Mouse (Mus musculus) myocyte (in vitro differentiated cells): ENCODE measurements at regions not wholly inside any gene's neighbourhood (a gene's known extent, or its start where the extent isn't known, plus 50 kb on each side); places are given as distances from the start of the nearest gene placed in this dataset.

Experiments used
- H3K27me3 ChIP-seq: one replicate; pipeline ENCODE4 v1.6.1; 2011; ENCODE audit not compliant: control insufficient read depth, insufficient read depth, insufficient read length
- H3K36me3 ChIP-seq: one replicate; pipeline ENCODE4 v1.6.1; 2011; ENCODE audit not compliant: control insufficient read depth, insufficient read depth
- H3K4me2 ChIP-seq: one replicate; pipeline ENCODE4 v1.6.1; 2011; ENCODE audit warnings: low read depth, control low read depth
- H3K4me3 ChIP-seq: one replicate; pipeline ENCODE4 v1.5.1; 2011; ENCODE audit warnings: mild to moderate bottlenecking, control low read depth, moderate library complexity
- H3K79me2 ChIP-seq: one replicate; pipeline ENCODE4 v1.6.1; 2011; ENCODE audit not compliant: control insufficient read depth, insufficient read depth
- H3ac ChIP-seq: one replicate; pipeline ENCODE4 v1.6.1; 2011; ENCODE audit not compliant: control insufficient read depth, insufficient read length
- CEBPB ChIP-seq: IDR thresholded peaks from 2 replicates; pipeline ENCODE4 v1.6.1; 2011; ENCODE audit warnings: mild to moderate bottlenecking, moderate library complexity; ENCODE audit not compliant: poor library complexity, insufficient read depth, severe bottlenecking
- E2F4 ChIP-seq: IDR thresholded peaks from one replicate; pipeline ENCODE4 v1.6.1; 2011; ENCODE audit warnings: mild to moderate bottlenecking, control low read depth, moderate library complexity; ENCODE audit not compliant: insufficient read depth
- MAX ChIP-seq: IDR thresholded peaks from one replicate; pipeline ENCODE4 v1.6.1; 2011; ENCODE audit warnings: low read depth, mild to moderate bottlenecking, control low read depth
- MYOD1 ChIP-seq, 3 experiments: IDR thresholded peaks; one replicate each; pipeline ENCODE4 v1.6.1; 2011; ENCODE audit warnings: control low read depth in 2 of 3, low read depth in 2 of 3, mild to moderate bottlenecking in 2 of 3, moderate library complexity in 1 of 3; ENCODE audit not compliant: insufficient read length in 2 of 3, control insufficient read depth in 1 of 3
- MYOG ChIP-seq, 3 experiments: IDR thresholded peaks; one replicate each; pipeline ENCODE4 v1.6.1; 2011; ENCODE audit warnings: control low read depth in 2 of 3, low read depth in 2 of 3, mild to moderate bottlenecking in 2 of 3; ENCODE audit not compliant: insufficient read length in 2 of 3, control insufficient read depth in 1 of 3, insufficient read depth in 1 of 3
- POLR2A ChIP-seq: IDR thresholded peaks from one replicate; pipeline ENCODE4 v1.6.1; 2011; ENCODE audit warnings: low read depth, mild to moderate bottlenecking, control low read depth, moderate library complexity; ENCODE audit not compliant: insufficient read length
- POLR2AphosphoS2 ChIP-seq: IDR thresholded peaks from one replicate; pipeline ENCODE4 v1.6.1; 2011; ENCODE audit warnings: low read depth, control low read depth; ENCODE audit not compliant: insufficient read length
- REST ChIP-seq: IDR thresholded peaks from one replicate; pipeline ENCODE4 v1.6.1; 2011; ENCODE audit warnings: mild to moderate bottlenecking, control low read depth, moderate library complexity; ENCODE audit not compliant: insufficient read depth, insufficient read length
- SRF ChIP-seq: IDR thresholded peaks from one replicate; pipeline ENCODE4 v1.6.1; 2011; ENCODE audit warnings: low read depth; ENCODE audit not compliant: control insufficient read depth, insufficient read length
- TCF12 ChIP-seq: IDR thresholded peaks from one replicate; pipeline ENCODE4 v1.6.1; 2011; ENCODE audit warnings: mild to moderate bottlenecking, control low read depth; ENCODE audit not compliant: poor library complexity, insufficient read depth, severe bottlenecking
- TCF3 ChIP-seq: IDR thresholded peaks from one replicate; pipeline ENCODE4 v1.6.1; 2011; ENCODE audit warnings: low read depth, control low read depth; ENCODE audit not compliant: insufficient read length
- USF1 ChIP-seq: IDR thresholded peaks from one replicate; pipeline ENCODE4 v1.6.1; 2011; ENCODE audit warnings: low read depth, mild to moderate bottlenecking, control low read depth, moderate library complexity

- Histone ChIP-seq H3ac (no peak overlapping the region), H3K36me3 (no peaks in the 10 kb centered on the region), H3K4me3 (no peak overlapping the region), H3K79me2 (no peaks in the 10 kb centered on the region), H3K27me3 (no peaks in the 10 kb centered on the region), H3K4me2 (no peak overlapping the region)
- TF ChIP-seq USF1 (no peak), TCF12 (no peak)
Observed at GRCm38 (mm10) chr4:140324971-140325676, 78.5 kb upstream of the Igsf21 start.

GRCm38 (mm10) chr4:140320120-140320921 is 73.7 kb upstream of the Igsf21 start:
- H3K79me2 ChIP-seq: no peaks in the 10 kb centered on the region
- H3K36me3 ChIP-seq: no peaks in the 10 kb centered on the region
- no peak overlapping the region for H3ac ChIP-seq
- no peak overlapping the region for H3K4me3 ChIP-seq
- no peak overlapping the region for H3K4me2 ChIP-seq
- H3K27me3 ChIP-seq: no peaks in the 10 kb centered on the region
- TF ChIP-seq TCF12: no peak
- TF ChIP-seq MYOG (IDR thresholded peaks at IDR 0.05; ENCODE audit: control insufficient read depth in 1 of 3, insufficient read depth in 1 of 3, insufficient read length in 2 of 3, low read depth in 2 of 3): no peak
- TF ChIP-seq CEBPB: no peak
- TF ChIP-seq SRF: no peak
- no peak for TF ChIP-seq POLR2AphosphoS2
- no peak for TF ChIP-seq MYOD1 (IDR thresholded peaks at IDR 0.05; ENCODE audit: control insufficient read depth in 1 of 3, insufficient read length in 2 of 3, low read depth in 2 of 3)
- no peak for TF ChIP-seq POLR2A
- no peak for TF ChIP-seq MAX
- TF ChIP-seq REST: no peak
- no peak for TF ChIP-seq TCF3
- no peak for TF ChIP-seq E2F4
- no peak for TF ChIP-seq USF1

GRCm38 (mm10) chr4:140312635-140313034 is 66.1 kb upstream of the Igsf21 start:
- Histone ChIP-seq H3ac (no peak overlapping the region), H3K36me3 (no peaks in the 10 kb centered on the region), H3K4me2 (no peak overlapping the region), H3K79me2 (no peaks in the 10 kb centered on the region), H3K27me3 (no peaks in the 10 kb centered on the region), H3K4me3 (no peak overlapping the region)
- TF ChIP-seq TCF12: no peak
- TF ChIP-seq MAX: no peak
- no peak for TF ChIP-seq SRF
- no peak for TF ChIP-seq E2F4
- no peak for TF ChIP-seq REST
- no peak for TF ChIP-seq MYOG (IDR thresholded peaks at IDR 0.05; ENCODE audit: control insufficient read depth in 1 of 3, insufficient read depth in 1 of 3, insufficient read length in 2 of 3, low read depth in 2 of 3)
- TF ChIP-seq MYOD1 (IDR thresholded peaks at IDR 0.05; ENCODE audit: control insufficient read depth in 1 of 3, insufficient read length in 2 of 3, low read depth in 2 of 3): no peak
- TF ChIP-seq TCF3: no peak
- TF ChIP-seq POLR2A: no peak
- no peak for TF ChIP-seq CEBPB
- TF ChIP-seq POLR2AphosphoS2: no peak
- TF ChIP-seq USF1: no peak

GRCm38 (mm10) chr4:140307481-140307880 is 60.9 kb upstream of the Igsf21 start:
- Histone ChIP-seq H3K4me2 (no peak overlapping the region), H3ac (no peak overlapping the region), H3K4me3 (no peak overlapping the region), H3K36me3 (no peaks in the 10 kb centered on the region), H3K79me2 (no peaks in the 10 kb centered on the region), H3K27me3 (no peaks in the 10 kb centered on the region)
- TF ChIP-seq CEBPB (no peak), E2F4 (no peak), REST (no peak), SRF (no peak)

GRCm38 (mm10) chr4:140304960-140305359 is 58.4 kb upstream of the Igsf21 start:
- no peaks in the 10 kb centered on the region for H3K79me2 ChIP-seq
- H3K27me3 ChIP-seq: no peaks in the 10 kb centered on the region
- no peak overlapping the region for H3K4me3 ChIP-seq
- H3K4me2 ChIP-seq: no peak overlapping the region
- no peaks in the 10 kb centered on the region for H3K36me3 ChIP-seq
- TF ChIP-seq USF1 (no peak), MAX (no peak), POLR2AphosphoS2 (no peak), TCF12 (no peak), REST (no peak), CEBPB (no peak), MYOG (IDR thresholded peaks at IDR 0.05; ENCODE audit: control insufficient read depth in 1 of 3, insufficient read depth in 1 of 3, insufficient read length in 2 of 3, low read depth in 2 of 3) (no peak), SRF (no peak), MYOD1 (IDR thresholded peaks at IDR 0.05; ENCODE audit: control insufficient read depth in 1 of 3, insufficient read length in 2 of 3, low read depth in 2 of 3) (no peak), TCF3 (no peak), POLR2A (no peak), E2F4 (no peak)
- no peak overlapping the region for H3ac ChIP-seq
